Mouse (Mus musculus): Measurements from ENCODE around the gene Trmt10a. TPM values are rescaled to one million over a fixed set of nuclear protein-coding genes. Genes with fewer than 3 reads are reported as not detected.

Trmt10a gene
- polyA plus RNA-seq (2015; fragmentation: Nextera tagmentation; extraction: Ambion mirVana) = 7.8 and 9.6 TPM in 2 replicates

GRCm38 (mm10) chr3:138143315-138144059 lies at the start of gene Trmt10a:
Gene Trmt10a (plus strand): TSS chr3:138143448.

GRCm38 (mm10) chr3:138144642-138145171 lies 1.5 kb downstream of the Trmt10a start, which contains the start of gene Mttp:
Gene Mttp (minus strand): TSS chr3:138144968.

GRCm38 (mm10) chr3:138193683-138194302 lies 50.5 kb downstream of the Trmt10a start, which contains the start of gene 4930579F01Rik:
Gene 4930579F01Rik (minus strand): TSS chr3:138193825.

Other genes starting within 250 kb of the Trmt10a start
- 103 and 112 TPM in 2 replicates for gene Lamtor3, start 224.9 kb upstream of the Trmt10a start, polyA plus RNA-seq (2015; fragmentation: Nextera tagmentation; extraction: Ambion mirVana)
- 10.3 and 16.8 TPM in 2 replicates for gene Dapp1, start 161.9 kb upstream of the Trmt10a start, polyA plus RNA-seq (2015; fragmentation: Nextera tagmentation; extraction: Ambion mirVana)
- 0.13 and 0.18 TPM in 2 replicates for gene 1110002E22Rik, start 78.4 kb upstream of the Trmt10a start, polyA plus RNA-seq (2015; fragmentation: Nextera tagmentation; extraction: Ambion mirVana)
- 0.09 and 0.12 TPM in 2 replicates for gene Gm5105, start 76.1 kb upstream of the Trmt10a start, polyA plus RNA-seq (2015; fragmentation: Nextera tagmentation; extraction: Ambion mirVana)
- gene Mttp, start 1.5 kb downstream of the Trmt10a start, polyA plus RNA-seq (2015; fragmentation: Nextera tagmentation; extraction: Ambion mirVana) = 11.1 and 11.4 TPM in 2 replicates
- 0.08 TPM in 1 of 2 replicates, not detected in the other for gene 4930579F01Rik, start 50.4 kb downstream of the Trmt10a start, polyA plus RNA-seq (2015; fragmentation: Nextera tagmentation; extraction: Ambion mirVana)
- 54.8 and 93.7 TPM in 2 replicates for gene Adh7, start 74.3 kb downstream of the Trmt10a start, polyA plus RNA-seq (2015; fragmentation: Nextera tagmentation; extraction: Ambion mirVana)
- 2,142 and 6,125 TPM in 2 replicates for gene Adh1, start 117.5 kb downstream of the Trmt10a start, polyA plus RNA-seq (2015; fragmentation: Nextera tagmentation; extraction: Ambion mirVana)
- gene Adh6a, start 169.8 kb downstream of the Trmt10a start, polyA plus RNA-seq (2015; fragmentation: Nextera tagmentation; extraction: Ambion mirVana) = not detected in 2 replicates
- gene Adh6b, start 198.3 kb downstream of the Trmt10a start, polyA plus RNA-seq (2015; fragmentation: Nextera tagmentation; extraction: Ambion mirVana) = 0.09 and 0.19 TPM in 2 replicates